Mouse (Mus musculus) stomach, postnatal 0 days (tissue): ENCODE results near the gene Bmp2k. TPM values are rescaled to one million over a fixed set of nuclear protein-coding genes. Genes with fewer than 3 reads are reported as not detected.

Experiments used
- ATAC-seq: fragments of 200-750 bp; cut with Nextera tagmentation; 2 replicates; pipeline ENCODE4 v1.8.0; 2017; ENCODE audit not compliant: low FRiP score, low TSS enrichment
- DNase-seq: peaks from one replicate; pipeline ENCODE4 v3.0.0-alpha.2; 2016; ENCODE audit warnings: low spot score
- H3K27ac ChIP-seq: fragments of 300-500 bp; sonication (generic); replicated peaks from 2 replicates; pipeline ENCODE4 v1.5.1; 2014; ENCODE audit warnings: mild to moderate bottlenecking, control low read depth
- H3K27me3 ChIP-seq: fragments of 300-500 bp; sonication (generic); 2 replicates; pipeline ENCODE4 v1.6.1; 2014; ENCODE audit warnings: low read length; ENCODE audit not compliant: control insufficient read depth, insufficient read depth
- H3K36me3 ChIP-seq: fragments of 300-500 bp; sonication (generic); 2 replicates; pipeline ENCODE4 v1.6.1; 2014; ENCODE audit warnings: low read length, mixed read lengths; ENCODE audit not compliant: control insufficient read depth, insufficient read depth
- H3K4me1 ChIP-seq: fragments of 300-500 bp; sonication (generic); replicated peaks from 2 replicates; pipeline ENCODE4 v1.6.1; 2014; ENCODE audit warnings: antibody characterized with exemption; ENCODE audit not compliant: control insufficient read depth, insufficient read depth
- H3K4me2 ChIP-seq: fragments of 300-500 bp; sonication (generic); replicated peaks from 2 replicates; pipeline ENCODE4 v1.6.1; 2014; ENCODE audit warnings: low read depth, mild to moderate bottlenecking, control low read depth, moderate library complexity
- H3K4me3 ChIP-seq: fragments of 300-500 bp; sonication (generic); 2 replicates; pipeline ENCODE4 v1.5.1; 2014; ENCODE audit warnings: low read depth, low read length, control low read depth
- H3K9ac ChIP-seq: fragments of 300-500 bp; sonication (generic); 2 replicates; pipeline ENCODE4 v1.6.1; 2014; ENCODE audit warnings: mild to moderate bottlenecking, low read length, control low read depth, mixed read lengths
- H3K9me3 ChIP-seq: fragments of 300-500 bp; sonication (generic); 2 replicates; pipeline ENCODE4 v1.6.1; 2016; ENCODE audit warnings: low read length; ENCODE audit not compliant: control insufficient read depth
- CTCF ChIP-seq: IDR thresholded peaks from 2 replicates; pipeline ENCODE4 v1.5.1; 2016; ENCODE audit warnings: antibody characterized with exemption, low read depth, mild to moderate bottlenecking, moderate library complexity
- EP300 ChIP-seq: optimal IDR thresholded peaks from 2 replicates; pipeline ENCODE3; 2016; ENCODE audit warnings: antibody characterized with exemption
- WGBS: fragments of 180-500 bp; shearing (Covaris S2); extraction: QIAGEN DNeasy Blood & Tissue Kit; methylation state at CpG from one replicate; pipeline ENCODE4 v1.1.7; 2014; 5-methylcytosine and 5-hydroxymethylcytosine counted together
- polyA plus RNA-seq: library from polyadenylated mRNA; unstranded; fragments of >200 nt; fragmentation: Nextera tagmentation; extraction: Ambion mirVana; gene quantifications from 2 replicates; pipeline ENCODE4 v1.2.1, GENCODE M21; 2015

The Bmp2k gene
- polyA plus RNA-seq, 1 experiment from 2014 or later: 11.9 TPM

GRCm38 (mm10) chr5:97009601-97010335 lies 12.3 kb downstream of the Bmp2k start:
- TF ChIP-seq CTCF (no peak), EP300 (no peak)
- Histone ChIP-seq H3K27me3 (no peaks in the 10 kb centered on the region), H3K4me3 (no peak overlapping the region), H3K9ac (no peak overlapping the region), H3K9me3 (no peaks in the 10 kb centered on the region), H3K4me2 (no peak overlapping the region), H3K36me3 (no peaks in the 10 kb centered on the region), H3K27ac (no peak overlapping the region), H3K4me1 (no peaks in the 10 kb centered on the region)
- WGBS: 82% methylated on average over 11 of the region's 11 CpGs
- ATAC-seq (no peak), DNase-seq (no peak)

DNA sequence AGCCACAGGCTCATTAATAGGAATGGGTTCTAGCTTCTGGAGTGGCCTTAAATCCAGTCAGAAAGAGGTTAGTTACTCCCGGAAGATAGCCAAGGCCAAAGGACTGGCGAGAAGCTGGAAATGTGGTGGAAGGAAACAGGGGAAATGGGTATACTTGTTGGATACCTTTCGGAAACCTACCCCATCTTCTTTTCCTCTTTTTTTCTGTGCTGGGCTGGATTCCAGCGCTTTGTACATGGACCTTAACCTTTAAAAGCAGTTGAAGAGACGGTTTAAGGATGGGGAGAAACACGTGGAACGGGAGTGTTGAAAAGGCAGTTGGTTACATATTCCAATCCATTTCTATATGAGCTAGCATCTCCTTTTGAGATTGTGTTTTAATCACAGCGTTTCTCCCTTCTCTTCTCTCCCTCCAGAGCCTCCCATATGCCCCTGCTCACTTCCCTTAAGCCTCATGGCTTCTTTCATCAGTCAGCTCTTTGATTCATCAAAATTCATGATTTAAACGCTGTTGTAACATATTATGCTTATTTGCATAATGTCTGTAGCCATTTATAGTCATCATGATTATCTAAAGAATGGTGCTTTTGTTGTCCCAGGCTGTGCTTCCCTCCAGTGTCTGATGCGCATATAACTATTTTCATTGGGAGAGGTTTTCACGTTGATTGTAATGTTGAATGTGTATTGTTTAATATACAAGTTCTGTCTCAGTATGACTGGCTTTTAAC lies 18.5 kb downstream of the Bmp2k start:
- Histone ChIP-seq H3K27me3 (no peaks in the 10 kb centered on the region), H3K4me3 (no peak overlapping the region), H3K27ac (no peak overlapping the region), H3K9ac (no peak overlapping the region), H3K9me3 (no peaks in the 10 kb centered on the region), H3K4me2 (no peak overlapping the region), H3K36me3 (no peaks in the 10 kb centered on the region), H3K4me1 (no peaks in the 10 kb centered on the region)
- peak; percentile 13; the same call in 1 of the 2 replicates for TF ChIP-seq CTCF
- no peak for TF ChIP-seq EP300
- DNase-seq: no peak
- WGBS: 82% methylated on average over 11 of the region's 11 CpGs
- no peak for ATAC-seq

DNA sequence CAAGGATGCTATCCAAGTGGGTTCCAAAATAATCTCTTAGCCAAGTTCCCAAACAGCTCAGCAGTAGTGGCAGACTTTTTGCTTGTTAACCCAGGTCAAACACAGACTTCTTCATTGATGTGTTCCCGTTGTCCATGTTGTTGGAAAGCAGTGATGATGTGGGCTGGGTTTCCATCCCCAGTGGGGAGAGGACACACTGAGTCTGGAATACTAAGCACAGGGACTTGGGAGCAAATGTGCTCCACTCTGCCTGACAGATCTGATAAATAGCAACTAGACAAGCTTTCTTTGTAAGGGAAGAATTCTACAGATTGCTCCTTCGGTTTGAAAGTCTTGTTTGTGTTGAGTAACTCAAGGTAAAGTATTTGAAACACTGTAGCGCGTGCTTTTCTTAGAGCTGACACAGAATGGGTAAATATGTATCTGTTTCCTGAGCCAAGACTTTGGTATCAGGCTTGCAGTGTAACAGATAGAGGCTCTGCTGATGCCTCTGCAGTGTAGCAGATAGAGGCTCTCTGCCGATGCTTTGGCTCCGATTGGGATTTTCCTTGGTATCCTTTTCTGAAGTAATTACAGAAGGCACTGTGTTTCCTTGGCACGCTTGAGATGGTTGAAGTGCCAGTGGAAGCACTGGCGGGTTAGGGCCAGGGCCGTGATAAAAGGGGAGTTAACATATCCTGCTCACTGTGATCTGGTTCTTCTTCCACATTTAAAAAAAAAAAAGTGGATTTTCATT lies 19.5 kb downstream of the Bmp2k start:
- 72% methylated on average over 9 of the region's 9 CpGs for WGBS
- DNase-seq (no peak), ATAC-seq (no peak)
- no peak for TF ChIP-seq EP300
- TF ChIP-seq CTCF: no peak
- H3K27me3 ChIP-seq: no peaks in the 10 kb centered on the region
- H3K27ac ChIP-seq: no peak overlapping the region
- H3K9me3 ChIP-seq: no peaks in the 10 kb centered on the region
- no peak overlapping the region for H3K4me3 ChIP-seq
- H3K9ac ChIP-seq: no peak overlapping the region
- H3K4me2 ChIP-seq: no peak overlapping the region
- no peaks in the 10 kb centered on the region for H3K36me3 ChIP-seq
- H3K4me1 ChIP-seq: no peaks in the 10 kb centered on the region

GRCm38 (mm10) chr5:97022305-97023278 lies 25.1 kb downstream of the Bmp2k start:
- TF ChIP-seq CTCF: no peak
- TF ChIP-seq EP300: no peak
- Histone ChIP-seq H3K36me3 (no peaks in the 10 kb centered on the region), H3K4me3 (no peak overlapping the region), H3K27me3 (no peaks in the 10 kb centered on the region), H3K4me2 (no peak overlapping the region), H3K4me1 (no peaks in the 10 kb centered on the region), H3K9me3 (no peaks in the 10 kb centered on the region), H3K9ac (no peak overlapping the region), H3K27ac (no peak overlapping the region)
- ATAC-seq (no peak), DNase-seq (no peak)
- WGBS: 71% methylated on average over 15 of the region's 15 CpGs

GRCm38 (mm10) chr5:97024834-97025233 lies 27.3 kb downstream of the Bmp2k start:
- H3K9me3 ChIP-seq: no peaks in the 10 kb centered on the region
- no peak overlapping the region for H3K27ac ChIP-seq
- no peaks in the 10 kb centered on the region for H3K4me1 ChIP-seq
- no peaks in the 10 kb centered on the region for H3K27me3 ChIP-seq
- no peaks in the 10 kb centered on the region for H3K36me3 ChIP-seq
- no peak overlapping the region for H3K4me2 ChIP-seq
- no peak for TF ChIP-seq EP300
- no peak for TF ChIP-seq CTCF
- no peak overlapping the region for H3K4me3 ChIP-seq
- H3K9ac ChIP-seq: no peak overlapping the region
- ATAC-seq (no peak), DNase-seq (no peak)
- WGBS: 89% methylated on average over 5 of the region's 5 CpGs
